Mouse (Mus musculus): Measurements from ENCODE around the gene Lpar2.

DNA sequence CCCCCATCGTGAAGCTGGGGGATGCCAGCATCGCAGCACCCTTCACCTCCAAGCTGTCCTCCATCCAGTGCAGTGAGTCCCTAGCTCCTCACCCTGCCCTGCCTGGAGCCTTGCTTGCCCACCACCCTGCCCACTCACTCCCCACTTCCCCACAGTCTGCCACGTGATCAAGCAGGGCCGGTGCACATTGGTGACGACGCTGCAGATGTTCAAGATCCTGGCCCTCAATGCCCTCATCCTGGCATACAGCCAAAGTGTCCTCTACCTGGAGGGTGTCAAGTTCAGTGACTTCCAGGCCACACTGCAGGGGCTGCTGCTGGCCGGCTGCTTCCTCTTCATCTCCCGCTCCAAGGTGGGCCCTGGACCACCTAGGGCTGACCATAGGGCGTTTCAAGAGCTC lies 16.7 kb upstream of the Lpar2 start:
- TF ChIP-seq CTCF (IDR thresholded peaks at IDR 0.05; ENCODE audit: borderline replicate concordance, insufficient read depth, low read depth, low read length) (no peak), POLR2A (IDR thresholded peaks at IDR 0.05; ENCODE audit: borderline replicate concordance, insufficient read depth, low read length) (no peak)

Measured in cerebellum, adult 2 months (tissue).